23 mouse cellular contexts compared by ENCODE assay signal in genomic region chr9:105847261-105847660, GRCm38 (mm10). TPM values are rescaled to one million over a fixed set of nuclear protein-coding genes. Genes with fewer than 3 reads are reported as not detected.
"Had no signal": no experiment of that assay in that cellular context is flagged by ENCODE, and none has a peak within 500 bp of the region (broad histone marks: within the 10 kb centered on the region; RNA-seq: fewer than 3 reads in every experiment).

No protein-coding gene starts in this region.

- H3K27me3 ChIP-seq: limb, embryonic 15.5 days; midbrain, embryonic 12.5 days; midbrain, embryonic 15.5 days; neural tube, embryonic 12.5 days; neural tube, embryonic 15.5 days had no signal

- H3K4me2 ChIP-seq: limb, embryonic 15.5 days; liver, embryonic 11.5 days; lung, embryonic 14.5 days; midbrain, embryonic 12.5 days; midbrain, embryonic 15.5 days; neural tube, embryonic 12.5 days; neural tube, embryonic 15.5 days had no signal

- H3K36me3 ChIP-seq: limb, embryonic 15.5 days; midbrain, embryonic 12.5 days; midbrain, embryonic 15.5 days; neural tube, embryonic 12.5 days; neural tube, embryonic 15.5 days had no signal

- H3K9ac ChIP-seq: limb, embryonic 15.5 days; liver, embryonic 14.5 days; liver, postnatal 0 days; lung, embryonic 14.5 days; midbrain, embryonic 12.5 days; midbrain, embryonic 15.5 days; neural tube, embryonic 12.5 days; neural tube, embryonic 15.5 days had no signal

- H3K27ac ChIP-seq: kidney, postnatal 0 days; layer of hippocampus, adult 2 months; limb, embryonic 15.5 days; liver, embryonic 14.5 days; macrophage; midbrain, embryonic 12.5 days; midbrain, embryonic 15.5 days; neural tube, embryonic 12.5 days; neural tube, embryonic 15.5 days; stomach, postnatal 0 days had no signal

- H3K4me1 ChIP-seq: limb, embryonic 15.5 days; midbrain, embryonic 12.5 days; midbrain, embryonic 15.5 days; neural tube, embryonic 12.5 days had no signal

- H3K9me3 ChIP-seq: limb, embryonic 15.5 days; midbrain, embryonic 12.5 days; midbrain, embryonic 15.5 days; neural tube, embryonic 12.5 days; neural tube, embryonic 15.5 days had no signal

- ATAC-seq: liver, postnatal 0 days; lung, postnatal 0 days; midbrain, embryonic 15.5 days had no signal

- H3K4me3 ChIP-seq: layer of hippocampus, adult 2 months; limb, embryonic 15.5 days; midbrain, embryonic 12.5 days; midbrain, embryonic 15.5 days; neural tube, embryonic 12.5 days; neural tube, embryonic 15.5 days had no signal

- DNase-seq: kidney, postnatal 25 days; layer of hippocampus, adult 9-11 months; liver, postnatal 0 days; lung, embryonic 14.5 days; right cerebral cortex, adult 18-20 months; right cerebral cortex, postnatal 14 days; right cerebral cortex, postnatal 4 days; thymus, adult 2 months; thymus, postnatal 14 days; thymus, postnatal 4 days had no signal

RNA-seq across cellular contexts. Expression of gene Col6a6, which starts 19.3 kb away (rescaled TPM):
- total RNA-seq: megakaryocyte, adult 5-6 weeks had no signal
- polyA plus RNA-seq: macrophage had no signal
